ENCODE assay signal across 8 mouse cellular contexts in genomic region chr4:102088235-102088867, GRCm38 (mm10). TPM values are rescaled to one million over a fixed set of nuclear protein-coding genes. Genes with fewer than 3 reads are reported as not detected.
A peak's percentile ranks its signal among the peaks of the same experiment; 100 is the strongest.
DNase-seq lines count a peak whose midpoint lies in the region; ATAC-seq and TF ChIP-seq lines count a peak whose summit lies in the region.

No protein-coding gene starts in this region.

- peak overlapping the region; percentile 71 for H3K4me3 ChIP-seq in layer of hippocampus, adult 2 months
- peak overlapping the region; percentile 59 for H3K4me3 ChIP-seq in hindbrain, embryonic 11.5 days (ENCODE audit: low read depth, low read length)
- H3K4me3 ChIP-seq in lung, embryonic 16.5 days (ENCODE audit: low read length) = peak overlapping the region; percentile 53
- peak overlapping the region; percentile 47 for H3K4me3 ChIP-seq in stomach, postnatal 0 days (ENCODE audit: low read depth, low read length)
- no peak overlapping the region for H3K4me3 ChIP-seq in thymus, adult 2 months (ENCODE audit: control insufficient read depth, insufficient read depth, low read length)

- peak in 1 of 2 experiments; percentile 10 for DNase-seq in layer of hippocampus, adult 2 months (ENCODE audit: low spot score in 2 of 2)
- no peak for DNase-seq in layer of hippocampus, adult 11-12 months (ENCODE audit: low spot score)
- peak; percentile 56 to 67 for DNase-seq in cerebellum, postnatal 36 days
- peak; percentile 65 for DNase-seq in hindbrain, embryonic 11.5 days (ENCODE audit: low spot score)
- DNase-seq in stomach, postnatal 0 days (ENCODE audit: low spot score) = no peak
- DNase-seq in thymus, adult 2 months = no peak
- no peak for DNase-seq in layer of hippocampus, postnatal 25 days (ENCODE audit: extremely low spot score in 1 of 2, low spot score in 1 of 2)

- peak overlapping the region; percentile 59 for H3K9ac ChIP-seq in hindbrain, embryonic 11.5 days (ENCODE audit: low read depth, low read length)
- H3K9ac ChIP-seq in lung, embryonic 16.5 days (ENCODE audit: low read length) = peak overlapping the region; percentile 48; the same call in 1 of the 2 replicates
- H3K9ac ChIP-seq in stomach, postnatal 0 days (ENCODE audit: low read length) = 0 out of 2 replicates have a peak overlapping the region, but pooled peaks have one; percentile 27

- H3K36me3 ChIP-seq in hindbrain, embryonic 11.5 days (ENCODE audit: control insufficient read depth, insufficient read depth, low read length) = no peaks in the 10 kb centered on the region
- H3K36me3 ChIP-seq in lung, embryonic 16.5 days (ENCODE audit: control insufficient read depth, insufficient read depth, low read length) = no peaks in the 10 kb centered on the region
- no peaks in the 10 kb centered on the region for H3K36me3 ChIP-seq in stomach, postnatal 0 days (ENCODE audit: control insufficient read depth, insufficient read depth, low read length)
- H3K36me3 ChIP-seq in thymus, adult 2 months (ENCODE audit: control insufficient read depth, insufficient read depth, low read length) = no peaks in the 10 kb centered on the region

- H3K27ac ChIP-seq in layer of hippocampus, adult 2 months = peak overlapping the region; percentile 52; the same call in 1 of the 2 replicates
- H3K27ac ChIP-seq in hindbrain, embryonic 11.5 days (ENCODE audit: low read depth, low read length) = no peak overlapping the region
- no peak overlapping the region for H3K27ac ChIP-seq in lung, embryonic 16.5 days (ENCODE audit: low read length)
- no peak overlapping the region for H3K27ac ChIP-seq in stomach, postnatal 0 days (replicated peaks)
- no peak overlapping the region for H3K27ac ChIP-seq in thymus, adult 2 months (ENCODE audit: control insufficient read depth, insufficient read depth, low read length)

- peak overlapping the region; percentile 96 for H3K4me2 ChIP-seq in hindbrain, embryonic 11.5 days (replicated peaks; ENCODE audit: low read depth, low read length)
- peak overlapping the region; percentile 94 for H3K4me2 ChIP-seq in lung, embryonic 16.5 days (ENCODE audit: low read depth, low read length)
- H3K4me2 ChIP-seq in stomach, postnatal 0 days (replicated peaks; ENCODE audit: low read depth) = peak overlapping the region; percentile 80

- no peak for TF ChIP-seq POLR2A in thymus, adult 2 months (IDR thresholded peaks at IDR 0.05; ENCODE audit: control insufficient read depth, extremely low read depth, insufficient read depth, low read length, poor library complexity)

- H3K27me3 ChIP-seq in hindbrain, embryonic 11.5 days (ENCODE audit: control insufficient read depth, insufficient read depth, low read length) = peaks cover 9% of the 10 kb centered on the region
- H3K27me3 ChIP-seq in lung, embryonic 16.5 days (ENCODE audit: control insufficient read depth, insufficient read depth, low read depth, low read length) = peaks cover 36% of the 10 kb centered on the region
- H3K27me3 ChIP-seq in stomach, postnatal 0 days (ENCODE audit: control insufficient read depth, insufficient read depth, low read length) = peaks cover 9% of the 10 kb centered on the region; the same call in 1 of the 2 replicates
- H3K27me3 ChIP-seq in thymus, adult 2 months (ENCODE audit: control insufficient read depth, insufficient read depth, low read length) = no peaks in the 10 kb centered on the region; the same call in 1 of the 2 replicates

- 33% methylated on average over 15 of the region's 15 CpGs for WGBS in hindbrain, embryonic 11.5 days
- WGBS in lung, embryonic 16.5 days = 18% methylated on average over 15 of the region's 15 CpGs
- 20% methylated on average over 15 of the region's 15 CpGs for WGBS in stomach, postnatal 0 days
- 32% methylated on average over 15 of the region's 15 CpGs for WGBS in thymus, adult 2 months

- no peak for TF ChIP-seq CTCF in layer of hippocampus, adult 2 months (conservative IDR thresholded peaks at IDR 0.05)
- TF ChIP-seq CTCF in stomach, postnatal 0 days (IDR thresholded peaks at IDR 0.05; ENCODE audit: low read depth) = no peak
- TF ChIP-seq CTCF in thymus, adult 2 months (IDR thresholded peaks at IDR 0.05; ENCODE audit: borderline replicate concordance, control insufficient read depth, extremely low read depth, insufficient read depth, low read length, poor library complexity) = no peak

- TF ChIP-seq EP300 in stomach, postnatal 0 days (optimal IDR thresholded peaks at IDR 0.05) = no peak

- peak; percentile 71 for ATAC-seq in hindbrain, embryonic 11.5 days (ENCODE audit: low FRiP score)
- no peak for ATAC-seq in lung, embryonic 16.5 days (ENCODE audit: low read depth)
- peak; percentile 18; the same call in 1 of the 2 replicates for ATAC-seq in stomach, postnatal 0 days (ENCODE audit: low FRiP score, low TSS enrichment)

- H3K4me1 ChIP-seq in hindbrain, embryonic 11.5 days (replicated peaks; ENCODE audit: control insufficient read depth, insufficient read depth, low read length) = no peaks in the 10 kb centered on the region; the same call in 1 of the 2 replicates
- peaks cover 8% of the 10 kb centered on the region for H3K4me1 ChIP-seq in lung, embryonic 16.5 days (replicated peaks; ENCODE audit: control insufficient read depth, insufficient read depth, low read length)
- no peaks in the 10 kb centered on the region for H3K4me1 ChIP-seq in stomach, postnatal 0 days (replicated peaks; ENCODE audit: control insufficient read depth, insufficient read depth)
- no peaks in the 10 kb centered on the region for H3K4me1 ChIP-seq in thymus, adult 2 months (replicated peaks; ENCODE audit: control insufficient read depth, insufficient read depth, low read length)

- H3K9me3 ChIP-seq in hindbrain, embryonic 11.5 days (ENCODE audit: control insufficient read depth, low read length) = no peaks in the 10 kb centered on the region
- no peaks in the 10 kb centered on the region for H3K9me3 ChIP-seq in lung, embryonic 16.5 days (ENCODE audit: control insufficient read depth, low read length)
- H3K9me3 ChIP-seq in stomach, postnatal 0 days (ENCODE audit: control insufficient read depth, low read length) = no peaks in the 10 kb centered on the region

RNA-seq across cellular contexts. Expression of gene Pde4b, which starts 1.0 kb away (rescaled TPM):
- total RNA-seq in layer of hippocampus, adult 2 months (2021) = 10 to 100 TPM; 58.3 to 69.5 TPM
- polyA plus RNA-seq in hindbrain, embryonic 11.5 days (2014; fragmentation: Nextera tagmentation; extraction: Ambion mirVana) = 7.0 and 8.2 TPM in 2 replicates
- 35.4 and 46.5 TPM in 2 replicates for polyA plus RNA-seq in lung, embryonic 16.5 days (2015; fragmentation: Nextera tagmentation; extraction: Ambion mirVana)
- 9.1 and 10.9 TPM in 2 replicates for polyA plus RNA-seq in stomach, postnatal 0 days (2015; fragmentation: Nextera tagmentation; extraction: Ambion mirVana)
- polyA plus RNA-seq in thymus, adult 2 months (2012; rRNA removed) = 20.5 and 21.1 TPM in 2 replicates
- total RNA-seq in layer of hippocampus, postnatal 25 days (2021) = 10 to 100 TPM; 65.7 TPM

Comparison
In these comparisons a context has a peak if more than half of its experiments do, and no peak if none do; other contexts are left out.
1. DNase-seq: peak in cerebellum, postnatal 36 days (2 of 2) and hindbrain, embryonic 11.5 days (single experiment); none in layer of hippocampus, adult 11-12 months (single experiment), stomach, postnatal 0 days (single experiment), thymus, adult 2 months (single experiment) and layer of hippocampus, postnatal 25 days (0 of 2).
2. Peak in every context shown above with its lines, with median percentiles within 50 percentile points of each other: H3K4me2 ChIP-seq and H3K9ac ChIP-seq.